Mouse (Mus musculus) natural killer cell, adult 2 months (primary cell): ENCODE measurements around the gene Kctd11.
"Not testable (repeated sequence)": the region's sequence is repeated elsewhere in the genome, so short reads cannot be mapped to it uniquely, and the experiment has no call there.

Source experiments
- DNase-seq, 2 experiments: peaks; one replicate each; pipeline ENCODE4 v3.0.0; 2022; ENCODE audit warnings: low spot score in 2 of 2

The Kctd11 gene

GRCm38 (mm10) chr11:69881787-69882670 lies 823 bp upstream of the Kctd11 start:
- no peak for DNase-seq

- peak; percentile 80 to 82 for DNase-seq
Measured at GRCm38 (mm10) chr11:69880506-69880852, 727 bp downstream of the Kctd11 start.

- DNase-seq: no peak
Measured at GRCm38 (mm10) chr11:69879711-69880110, 1.5 kb downstream of the Kctd11 start.

GRCm38 (mm10) chr11:69878952-69879351 lies 2.3 kb downstream of the Kctd11 start:
- DNase-seq: no peak

- no peak for DNase-seq
Measured at GRCm38 (mm10) chr11:69878399-69878798, 2.8 kb downstream of the Kctd11 start.

- DNase-seq: no peak
Measured at GRCm38 (mm10) chr11:69877878-69878277, 3.3 kb downstream of the Kctd11 start, which contains the start of gene Tmem95. Gene Tmem95, minus strand, starts transcription at chr11:69878018.

- peak; percentile 84 to 90 for DNase-seq
Measured at GRCm38 (mm10) chr11:69876867-69877266, 4.3 kb downstream of the Kctd11 start.

GRCm38 (mm10) chr11:69876186-69876585 lies 5.0 kb downstream of the Kctd11 start:
- DNase-seq: no peak

- no peak for DNase-seq
Measured at GRCm38 (mm10) chr11:69872451-69872850, 8.8 kb downstream of the Kctd11 start.

- DNase-seq: no peak
Measured at GRCm38 (mm10) chr11:69871822-69872221, 9.4 kb downstream of the Kctd11 start.

GRCm38 (mm10) chr11:69870289-69871069 lies 10.7 kb downstream of the Kctd11 start:
- DNase-seq: no peak

GRCm38 (mm10) chr11:69867335-69867734 lies 13.9 kb downstream of the Kctd11 start:
- no peak for DNase-seq

- DNase-seq: no peak
Measured at GRCm38 (mm10) chr11:69865561-69865960, 15.6 kb downstream of the Kctd11 start.

- DNase-seq: no peak
Measured at GRCm38 (mm10) chr11:69864138-69864860, 16.9 kb downstream of the Kctd11 start.

GRCm38 (mm10) chr11:69863729-69864128 lies 17.5 kb downstream of the Kctd11 start:
- DNase-seq: not testable (repeated sequence)

GRCm38 (mm10) chr11:69858113-69858998 lies 22.9 kb downstream of the Kctd11 start, which contains the start of gene Tnk1:
Gene Tnk1, minus strand, starts transcription at chr11:69858730.
- DNase-seq: no peak

GRCm38 (mm10) chr11:69855347-69855746 lies 25.9 kb downstream of the Kctd11 start:
- DNase-seq: peak; percentile 44 to 65

- DNase-seq: no peak
Measured at GRCm38 (mm10) chr11:69854680-69855079, 26.5 kb downstream of the Kctd11 start.

GRCm38 (mm10) chr11:69853994-69854393 lies 27.2 kb downstream of the Kctd11 start:
- no peak for DNase-seq

GRCm38 (mm10) chr11:69850754-69851153 lies 30.5 kb downstream of the Kctd11 start:
- no peak for DNase-seq

GRCm38 (mm10) chr11:69849884-69850283 lies 31.3 kb downstream of the Kctd11 start:
- DNase-seq: no peak
